Mouse (Mus musculus) forebrain, postnatal 0 days (tissue): ENCODE measurements around the gene Sgms1. TPM values are rescaled to one million over a fixed set of nuclear protein-coding genes. Genes with fewer than 3 reads are reported as not detected.

Source experiments
- ATAC-seq: fragments of 200-750 bp; cut with Nextera tagmentation; 2 replicates; pipeline ENCODE4 v1.8.0; 2017; ENCODE audit warnings: mild to moderate bottlenecking, moderate library complexity
- DNase-seq: peaks from one replicate; pipeline ENCODE4 v3.0.0-alpha.2; 2015
- H3K27ac ChIP-seq: fragments of 300-500 bp; sonication (generic); 2 replicates; pipeline ENCODE4 v1.5.1; 2014; ENCODE audit warnings: low read depth, mild to moderate bottlenecking, antibody characterized with exemption, low read length, moderate library complexity, mixed read lengths
- H3K27me3 ChIP-seq: fragments of 300-500 bp; sonication (generic); 2 replicates; pipeline ENCODE4 v1.6.1; 2014; ENCODE audit warnings: mild to moderate bottlenecking, low read length, mixed read lengths; ENCODE audit not compliant: insufficient read depth
- H3K36me3 ChIP-seq: fragments of 300-500 bp; sonication (generic); 2 replicates; pipeline ENCODE4 v1.6.1; 2014; ENCODE audit warnings: mild to moderate bottlenecking, moderate library complexity; ENCODE audit not compliant: insufficient read depth
- H3K4me1 ChIP-seq: fragments of 300-500 bp; sonication (generic); 2 replicates; pipeline ENCODE4 v1.6.1; 2014; ENCODE audit warnings: antibody characterized with exemption; ENCODE audit not compliant: insufficient read depth
- H3K4me2 ChIP-seq: fragments of 300-500 bp; sonication (generic); 2 replicates; pipeline ENCODE4 v1.6.1; 2014; ENCODE audit warnings: low read depth, mild to moderate bottlenecking, moderate library complexity
- H3K4me3 ChIP-seq: fragments of 300-500 bp; sonication (generic); 2 replicates; pipeline ENCODE4 v1.5.1; 2014; ENCODE audit warnings: low read depth, low read length, mixed read lengths
- H3K9ac ChIP-seq: fragments of 300-500 bp; sonication (generic); 2 replicates; pipeline ENCODE4 v1.6.1; 2014; ENCODE audit warnings: mild to moderate bottlenecking
- H3K9me3 ChIP-seq: fragments of 300-500 bp; sonication (generic); 2 replicates; pipeline ENCODE4 v1.6.1; 2016; ENCODE audit warnings: low read length
- CTCF ChIP-seq: sonication (generic); IDR thresholded peaks from 2 replicates; pipeline ENCODE4 v1.5.1; 2016; ENCODE audit warnings: antibody characterized with exemption, control low read depth, low read depth
- WGBS: fragments of 180-500 bp; shearing (Covaris S2); extraction: QIAGEN DNeasy Blood & Tissue Kit; methylation state at CpG from one replicate; pipeline ENCODE4 v1.1.7; 2014; 5-methylcytosine and 5-hydroxymethylcytosine counted together
- polyA plus RNA-seq: library from polyadenylated mRNA; unstranded; fragments of >200 nt; fragmentation: Nextera tagmentation; extraction: Ambion mirVana; gene quantifications from 2 replicates; pipeline ENCODE4 v1.2.1, GENCODE M21; 2015
- total RNA-seq: library from RNA; depleted of rRNA; stranded (reverse); fragments of >200 nt; gene quantifications from 2 replicates; pipeline ENCODE4 v1.2.3, GENCODE M21; 2014

Sgms1 gene
- total and polyA plus RNA-seq, 2 experiments from 2014 or later, result 17.0 to 27.2 TPM

- TF ChIP-seq CTCF, result no peak
- H3K27ac ChIP-seq, result no peak overlapping the region
- no peak overlapping the region for H3K9ac ChIP-seq
- no peak overlapping the region for H3K4me3 ChIP-seq
- DNase-seq, result no peak
- no peaks in the 10 kb centered on the region for H3K36me3 ChIP-seq
- H3K4me1 ChIP-seq, result no peaks in the 10 kb centered on the region
- H3K4me2 ChIP-seq, result no peak overlapping the region
- no peak for ATAC-seq
- 90% methylated on average over 5 of the region's 5 CpGs for whole genome bisulfite sequencing
- no peaks in the 10 kb centered on the region for H3K27me3 ChIP-seq
- no peaks in the 10 kb centered on the region for H3K9me3 ChIP-seq
Measured at GRCm38 (mm10) chr19:32276263-32276662, 113.3 kb downstream of the Sgms1 start.

DNA sequence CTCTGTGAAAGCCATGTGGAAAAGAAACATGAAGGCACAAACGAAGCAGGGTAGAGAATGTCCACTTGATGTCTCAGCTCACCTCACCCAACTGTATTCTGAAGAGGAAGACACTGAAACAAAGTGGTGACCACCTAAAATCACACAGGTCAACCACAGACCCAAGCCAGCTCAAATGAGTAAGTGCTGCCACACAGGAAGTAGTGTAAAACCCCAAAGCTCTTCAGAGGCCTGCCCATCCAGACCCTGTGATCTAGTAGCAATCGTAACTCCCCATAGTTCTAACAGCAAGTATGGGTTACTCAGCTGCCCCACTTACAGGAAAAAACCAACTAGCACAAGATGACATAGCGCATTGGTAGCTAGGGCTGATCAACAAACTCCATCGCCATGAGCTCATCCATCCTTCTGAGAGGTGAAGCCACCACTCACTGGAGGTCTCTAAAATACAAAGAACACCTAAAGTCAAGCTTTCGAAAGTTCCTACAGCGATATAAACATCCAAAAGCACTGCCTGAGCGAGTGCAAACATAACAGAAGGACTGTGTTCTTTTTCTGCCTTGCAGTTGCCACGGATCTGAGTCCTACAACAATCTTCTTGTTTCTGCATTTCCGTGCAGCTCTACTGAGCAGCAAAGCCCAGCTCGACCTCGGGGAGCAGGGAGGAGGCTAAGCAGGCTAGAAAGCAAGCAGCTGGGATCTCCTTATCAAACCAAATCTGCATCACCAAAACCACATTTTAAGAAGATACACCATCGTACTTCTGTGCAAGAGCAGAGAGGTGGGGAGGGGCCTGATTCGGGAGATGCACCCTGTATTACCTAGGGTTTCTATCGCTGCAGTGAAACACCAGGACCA, 114.2 kb downstream of the Sgms1 start:
- Histone ChIP-seq H3K4me2 (no peak overlapping the region), H3K36me3 (no peaks in the 10 kb centered on the region), H3K27ac (no peak overlapping the region), H3K9ac (no peak overlapping the region), H3K4me1 (no peaks in the 10 kb centered on the region), H3K9me3 (no peaks in the 10 kb centered on the region), H3K4me3 (no peak overlapping the region), H3K27me3 (no peaks in the 10 kb centered on the region)
- DNase-seq (no peak), ATAC-seq (no peak)
- no peak for TF ChIP-seq CTCF
- 85% methylated on average over 14 of the region's 14 CpGs for WGBS

DNA sequence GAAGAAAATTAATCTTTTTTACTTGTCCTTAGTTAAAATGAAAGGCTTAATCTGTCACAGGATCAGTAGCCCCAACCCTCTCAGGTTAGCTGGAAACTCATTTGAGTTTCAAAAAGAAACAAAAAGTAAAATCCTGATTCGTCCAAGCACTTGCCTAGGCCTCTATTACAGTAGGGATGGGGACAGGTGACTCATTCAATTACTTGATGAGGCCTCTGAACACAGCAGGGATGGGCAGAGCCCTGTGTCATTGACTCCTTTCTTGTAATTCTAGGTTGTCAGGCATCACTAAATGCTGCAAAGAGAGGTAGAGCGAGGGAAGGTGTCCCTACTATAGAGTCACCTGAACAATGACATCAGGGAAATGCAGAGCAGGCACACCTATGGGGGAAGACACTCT, 115.4 kb downstream of the Sgms1 start:
- no peak overlapping the region for H3K4me2 ChIP-seq
- 68% methylated on average over 2 of the region's 2 CpGs for WGBS

DNA sequence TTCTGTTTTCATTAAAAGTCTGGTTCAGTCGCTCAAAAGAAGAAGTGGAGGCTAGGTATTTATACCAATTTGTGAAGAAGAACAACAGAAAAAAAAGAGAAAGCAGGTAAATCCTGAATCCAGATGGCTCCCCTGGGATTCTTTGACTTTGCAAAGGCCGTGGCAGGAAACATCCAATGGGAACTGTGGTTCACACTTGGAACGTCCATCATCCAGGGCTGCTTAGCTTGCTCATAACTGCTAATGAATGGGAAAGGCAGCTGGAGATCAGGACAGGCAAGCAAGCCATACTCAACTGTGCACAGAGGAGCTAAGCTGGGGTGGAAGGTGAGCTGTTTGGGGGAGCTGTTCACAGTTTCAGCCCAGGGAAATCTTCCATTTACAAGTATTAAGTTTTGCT, 115.8 kb downstream of the Sgms1 start:
- Histone ChIP-seq H3K4me1 (no peaks in the 10 kb centered on the region), H3K4me2 (no peak overlapping the region), H3K9ac (no peak overlapping the region), H3K27me3 (no peaks in the 10 kb centered on the region), H3K27ac (no peak overlapping the region), H3K36me3 (no peaks in the 10 kb centered on the region), H3K4me3 (no peak overlapping the region), H3K9me3 (no peaks in the 10 kb centered on the region)
- ATAC-seq, result no peak
- no peak for TF ChIP-seq CTCF
- 53% methylated on average over 3 of the region's 3 CpGs for WGBS
- no peak for DNase-seq

More for the DNA sequence above, 115.4 kb downstream of the Sgms1 start:
- no peaks in the 10 kb centered on the region for H3K4me1 ChIP-seq
- no peaks in the 10 kb centered on the region for H3K9me3 ChIP-seq
- H3K27me3 ChIP-seq, result no peaks in the 10 kb centered on the region
- ATAC-seq (no peak), DNase-seq (no peak)
- no peak overlapping the region for H3K27ac ChIP-seq
- no peaks in the 10 kb centered on the region for H3K36me3 ChIP-seq
- H3K4me3 ChIP-seq, result no peak overlapping the region
- no peak overlapping the region for H3K9ac ChIP-seq
- TF ChIP-seq CTCF, result no peak

GRCm38 (mm10) chr19:32272475-32273260, 116.8 kb downstream of the Sgms1 start:
- no peak overlapping the region for H3K4me3 ChIP-seq
- H3K27me3 ChIP-seq, result no peaks in the 10 kb centered on the region
- no peaks in the 10 kb centered on the region for H3K4me1 ChIP-seq
- ATAC-seq (no peak), DNase-seq (no peak)
- H3K27ac ChIP-seq, result no peak overlapping the region
- H3K4me2 ChIP-seq, result no peak overlapping the region
- WGBS, result 79% methylated on average over 6 of the region's 6 CpGs
- no peaks in the 10 kb centered on the region for H3K9me3 ChIP-seq
- no peak overlapping the region for H3K9ac ChIP-seq
- no peak for TF ChIP-seq CTCF
- no peaks in the 10 kb centered on the region for H3K36me3 ChIP-seq

GRCm38 (mm10) chr19:32271455-32272200, 117.9 kb downstream of the Sgms1 start:
- TF ChIP-seq CTCF, result no peak
- 87% methylated on average over 11 of the region's 11 CpGs for WGBS
- ATAC-seq, result no peak

DNA sequence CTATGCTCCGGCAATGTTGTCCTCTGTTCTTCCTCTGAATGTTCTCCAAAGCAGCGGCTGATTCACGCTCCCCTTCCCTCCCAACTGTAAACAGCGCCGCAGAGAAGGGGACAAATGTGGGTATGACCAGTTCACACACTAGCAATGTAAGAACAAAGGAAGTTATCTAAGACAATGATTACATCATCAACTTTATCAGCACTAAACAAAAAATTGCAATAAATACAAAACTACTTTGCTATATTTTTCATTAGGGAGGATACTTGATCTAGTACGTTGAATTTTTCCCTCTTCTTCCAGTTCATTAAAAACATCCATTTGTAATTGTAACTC, 119.7 kb downstream of the Sgms1 start:
- Histone ChIP-seq H3K9me3 (no peaks in the 10 kb centered on the region), H3K4me3 (no peak overlapping the region), H3K4me1 (no peaks in the 10 kb centered on the region), H3K4me2 (no peak overlapping the region), H3K27ac (no peak overlapping the region), H3K27me3 (no peaks in the 10 kb centered on the region), H3K9ac (no peak overlapping the region), H3K36me3 (no peaks in the 10 kb centered on the region)
- ATAC-seq, result no peak
- DNase-seq, result no peak
- TF ChIP-seq CTCF, result no peak
- 87% methylated on average over 6 of the region's 6 CpGs for WGBS

More at GRCm38 (mm10) chr19:32271455-32272200, 117.9 kb downstream of the Sgms1 start:
- Histone ChIP-seq H3K9me3 (no peaks in the 10 kb centered on the region), H3K4me1 (no peaks in the 10 kb centered on the region), H3K9ac (no peak overlapping the region), H3K36me3 (no peaks in the 10 kb centered on the region), H3K27ac (no peak overlapping the region), H3K27me3 (no peaks in the 10 kb centered on the region), H3K4me3 (no peak overlapping the region), H3K4me2 (no peak overlapping the region)
- no peak for DNase-seq
